Mouse (Mus musculus) neural tube, embryonic 13.5 days (tissue): ENCODE results near the gene Adh4. TPM values are rescaled to one million over a fixed set of nuclear protein-coding genes. Genes with fewer than 3 reads are reported as not detected.
"Not testable (repeated sequence)": the region's sequence is repeated elsewhere in the genome, so short reads cannot be mapped to it uniquely, and the experiment has no call there.

Source experiments
- ATAC-seq: fragments of 200-750 bp; cut with Nextera tagmentation; 2 replicates; pipeline ENCODE4 v1.8.0; 2017; ENCODE audit warnings: low read depth, mild to moderate bottlenecking, moderate TSS enrichment, moderate library complexity
- H3K27ac ChIP-seq: fragments of 300-500 bp; sonication (generic); replicated peaks from 2 replicates; pipeline ENCODE4 v1.5.1; 2015; ENCODE audit warnings: moderate library complexity, mild to moderate bottlenecking, inconsistent platforms
- H3K27me3 ChIP-seq: fragments of 300-500 bp; sonication (generic); 2 replicates; pipeline ENCODE4 v1.6.1; 2015; ENCODE audit warnings: mild to moderate bottlenecking, inconsistent platforms
- H3K36me3 ChIP-seq: fragments of 300-500 bp; sonication (generic); 2 replicates; pipeline ENCODE4 v1.6.1; 2015; ENCODE audit warnings: mild to moderate bottlenecking, inconsistent platforms
- H3K4me1 ChIP-seq: fragments of 300-500 bp; sonication (generic); replicated peaks from 2 replicates; pipeline ENCODE4 v1.6.1; 2015; ENCODE audit warnings: inconsistent platforms
- H3K4me2 ChIP-seq: fragments of 300-500 bp; sonication (generic); 2 replicates; pipeline ENCODE4 v1.6.1; 2015; ENCODE audit warnings: inconsistent platforms, mild to moderate bottlenecking, moderate library complexity
- H3K4me3 ChIP-seq: fragments of 300-500 bp; sonication (generic); 2 replicates; pipeline ENCODE4 v1.5.1; 2015; ENCODE audit warnings: mild to moderate bottlenecking, inconsistent platforms
- H3K9ac ChIP-seq: fragments of 300-500 bp; sonication (generic); 2 replicates; pipeline ENCODE4 v1.6.1; 2015; ENCODE audit warnings: moderate library complexity, mild to moderate bottlenecking, inconsistent platforms
- H3K9me3 ChIP-seq: fragments of 300-500 bp; sonication (generic); 2 replicates; pipeline ENCODE4 v1.6.1; 2016; ENCODE audit warnings: inconsistent platforms
- WGBS: fragments of 180-500 bp; shearing (Covaris S2); methylation state at CpG from one replicate; pipeline ENCODE4 v1.1.7; 2015; 5-methylcytosine and 5-hydroxymethylcytosine counted together
- polyA plus RNA-seq: library from polyadenylated mRNA; unstranded; fragments of >200 nt; fragmentation: Nextera tagmentation; extraction: Ambion mirVana; gene quantifications from 2 replicates; pipeline ENCODE4 v1.2.1, GENCODE M21; 2015

Gene Adh4
- polyA plus RNA-seq: not detected in 2 replicates

DNA sequence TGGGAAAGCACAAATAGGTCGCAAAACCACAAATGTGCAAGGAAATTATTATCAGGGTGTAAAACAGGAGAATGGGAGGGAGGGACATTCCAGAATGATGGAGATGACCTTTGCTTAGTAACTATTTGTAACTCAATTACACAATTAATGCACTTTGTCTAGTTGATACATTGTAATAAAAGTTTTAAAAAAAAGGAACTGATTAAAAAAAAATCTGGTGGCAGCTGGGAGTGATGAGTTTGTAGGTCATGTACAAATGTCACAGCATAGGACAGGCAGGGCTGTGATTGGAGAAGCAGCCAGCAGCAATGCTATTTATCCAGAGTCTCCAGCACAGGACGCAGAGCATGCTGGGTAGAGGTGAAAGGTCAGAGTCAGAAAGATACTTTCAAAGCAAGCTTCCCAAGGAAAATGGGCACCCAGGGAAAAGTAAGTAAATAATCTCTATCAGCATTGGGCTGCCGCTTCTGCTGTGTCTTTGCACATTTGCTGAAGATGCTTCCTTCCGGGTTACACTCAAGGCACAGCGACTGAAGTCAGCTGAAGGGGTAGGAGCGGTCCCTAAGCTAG is at the start of gene Adh4:
Gene Adh4 (plus strand): TSS at position 346 of the 570 bp plus-strand sequence.
- Histone ChIP-seq H3K27ac (no peak within 1 kb of the TSS), H3K4me3 (no peak within 1 kb of the TSS), H3K9me3 (no peaks in the 10 kb centered on the region), H3K4me1 (no peaks in the 10 kb centered on the region), H3K27me3 (no peaks in the 10 kb centered on the region), H3K9ac (no peak within 1 kb of the TSS), H3K36me3 (no peaks in the 10 kb centered on the region), H3K4me2 (no peak within 1 kb of the TSS)
- ATAC-seq: no peak
- 71% methylated on average over 6 of the region's 6 CpGs for whole genome bisulfite sequencing

DNA sequence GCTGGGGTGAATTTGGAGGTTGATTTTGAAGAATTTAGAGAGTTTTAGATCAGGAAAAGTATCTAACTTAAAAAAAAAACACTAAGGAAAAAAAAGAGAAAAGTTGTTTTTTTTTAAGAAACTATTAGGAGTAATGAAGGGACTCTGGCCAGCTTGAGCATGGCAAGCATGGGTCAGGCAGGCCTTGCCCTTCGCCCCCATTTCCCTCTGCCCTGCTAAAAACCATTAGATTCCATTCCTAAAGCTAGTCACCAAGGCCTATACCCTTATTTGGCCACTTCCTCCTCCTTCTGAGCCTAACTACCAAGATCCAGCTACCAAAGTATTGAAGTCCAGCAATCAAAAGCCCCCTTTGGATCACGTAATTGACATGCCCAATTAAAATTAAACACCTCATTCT is 49.1 kb upstream of the Adh4 start:
- Histone ChIP-seq H3K27me3 (no peaks in the 10 kb centered on the region), H3K4me1 (no peaks in the 10 kb centered on the region), H3K9ac (no peak overlapping the region), H3K36me3 (no peaks in the 10 kb centered on the region), H3K4me3 (no peak overlapping the region), H3K4me2 (no peak overlapping the region), H3K9me3 (no peaks in the 10 kb centered on the region), H3K27ac (no peak overlapping the region)
- ATAC-seq: no peak
- WGBS: 85% methylated on average over 2 of the region's 2 CpGs

DNA sequence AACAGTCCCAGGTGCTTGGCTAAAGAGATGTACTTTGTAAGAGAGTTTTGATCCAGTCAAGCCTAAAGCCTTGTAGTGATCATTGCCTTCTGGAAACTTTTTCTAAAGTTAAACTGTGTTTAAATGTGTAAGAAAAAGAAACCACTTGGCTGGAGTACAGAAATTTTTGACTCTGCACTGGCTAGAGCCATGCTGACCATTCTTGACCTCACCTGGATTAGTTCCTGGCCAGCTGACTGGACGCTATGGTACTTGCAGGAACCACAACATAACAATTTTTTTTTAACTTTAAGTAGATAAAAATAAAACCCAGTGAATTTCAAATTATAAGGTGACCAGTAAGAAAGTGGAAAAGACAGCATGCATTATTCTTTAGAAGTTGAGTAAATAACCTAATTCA is 45.7 kb upstream of the Adh4 start:
- whole genome bisulfite sequencing: 100% methylated on average over 1 of the region's 1 CpGs
- Histone ChIP-seq H3K9ac (no peak overlapping the region), H3K9me3 (no peaks in the 10 kb centered on the region), H3K27me3 (no peaks in the 10 kb centered on the region), H3K4me3 (no peak overlapping the region), H3K36me3 (no peaks in the 10 kb centered on the region), H3K27ac (no peak overlapping the region), H3K4me2 (no peak overlapping the region), H3K4me1 (no peaks in the 10 kb centered on the region)
- no peak for ATAC-seq

DNA sequence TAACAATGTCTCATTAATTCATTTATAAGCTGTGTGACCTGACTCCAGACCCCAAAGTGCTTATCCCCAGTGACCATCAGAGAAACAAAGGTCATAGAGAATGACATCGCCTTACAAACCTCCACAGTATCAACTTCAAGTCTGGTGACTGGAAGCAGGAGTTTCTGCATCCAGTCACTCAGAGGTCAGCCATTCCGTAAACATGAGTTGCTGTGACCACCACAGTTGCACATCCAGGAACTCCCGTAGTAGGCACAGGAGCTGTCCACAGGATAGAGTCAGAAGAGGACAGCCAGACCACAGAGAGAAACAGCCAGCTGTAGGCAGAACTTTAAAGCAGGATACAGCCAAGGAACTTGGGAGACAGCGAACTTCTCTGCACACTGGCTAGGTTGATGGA is 45.0 kb upstream of the Adh4 start:
- H3K27me3 ChIP-seq, H3K4me3 ChIP-seq, H3K9me3 ChIP-seq, H3K27ac ChIP-seq, ATAC-seq, H3K9ac ChIP-seq, H3K36me3 ChIP-seq, H3K4me2 ChIP-seq, H3K4me1 ChIP-seq: not testable (repeated sequence)
- 79% methylated on average over 4 of the region's 4 CpGs for WGBS

DNA sequence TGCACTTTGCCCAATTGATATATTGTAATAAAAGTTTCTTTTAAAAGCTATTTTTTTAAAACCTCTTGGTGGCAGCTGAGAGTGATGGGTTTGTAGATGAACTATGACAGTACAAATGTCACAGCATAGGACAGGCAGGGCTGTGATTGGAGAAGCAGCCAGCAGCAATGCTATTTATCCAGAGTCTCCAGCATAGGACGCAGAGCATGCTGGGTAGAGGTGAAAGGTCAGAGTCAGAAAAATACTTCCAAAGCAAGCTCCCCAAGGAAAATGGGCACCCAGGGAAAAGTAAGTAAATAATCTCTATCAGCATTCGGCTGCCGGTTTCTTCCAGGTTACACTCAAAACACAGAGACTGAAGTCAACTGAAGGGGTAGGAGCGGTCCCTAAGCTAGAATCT is 41.3 kb upstream of the Adh4 start:
- Histone ChIP-seq H3K27ac (no peak overlapping the region), H3K4me3 (no peak overlapping the region), H3K9me3 (no peaks in the 10 kb centered on the region), H3K9ac (no peak overlapping the region), H3K27me3 (no peaks in the 10 kb centered on the region), H3K4me1 (no peaks in the 10 kb centered on the region), H3K4me2 (no peak overlapping the region), H3K36me3 (no peaks in the 10 kb centered on the region)
- no peak for ATAC-seq
- WGBS: 86% methylated on average over 4 of the region's 4 CpGs

DNA sequence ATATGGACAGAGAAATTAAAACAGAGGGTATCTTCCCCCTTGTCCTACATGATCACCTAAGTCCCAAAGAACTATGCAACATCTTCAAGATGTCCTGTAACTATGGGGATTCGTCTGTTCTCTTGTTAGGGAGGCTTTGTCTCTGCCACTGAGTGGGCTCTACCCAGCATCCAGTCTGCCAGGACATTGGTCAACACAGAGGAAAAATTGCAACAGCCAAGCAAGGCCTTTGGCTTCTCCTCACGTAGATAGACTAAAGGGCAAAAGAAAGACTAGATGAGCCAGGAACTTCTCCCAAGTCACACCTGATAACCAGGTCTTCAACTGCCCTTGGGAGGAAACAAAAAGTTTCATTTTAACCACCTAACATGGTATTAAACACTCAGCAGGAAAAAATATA is 40.1 kb upstream of the Adh4 start:
- no peak for ATAC-seq
- H3K4me3 ChIP-seq: no peak overlapping the region
- H3K27me3 ChIP-seq: no peaks in the 10 kb centered on the region
- no peaks in the 10 kb centered on the region for H3K9me3 ChIP-seq
- WGBS: 85% methylated on average over 2 of the region's 2 CpGs
- H3K4me1 ChIP-seq: no peaks in the 10 kb centered on the region
- H3K9ac ChIP-seq: no peak overlapping the region
- no peaks in the 10 kb centered on the region for H3K36me3 ChIP-seq
- no peak overlapping the region for H3K4me2 ChIP-seq
- H3K27ac ChIP-seq: no peak overlapping the region

DNA sequence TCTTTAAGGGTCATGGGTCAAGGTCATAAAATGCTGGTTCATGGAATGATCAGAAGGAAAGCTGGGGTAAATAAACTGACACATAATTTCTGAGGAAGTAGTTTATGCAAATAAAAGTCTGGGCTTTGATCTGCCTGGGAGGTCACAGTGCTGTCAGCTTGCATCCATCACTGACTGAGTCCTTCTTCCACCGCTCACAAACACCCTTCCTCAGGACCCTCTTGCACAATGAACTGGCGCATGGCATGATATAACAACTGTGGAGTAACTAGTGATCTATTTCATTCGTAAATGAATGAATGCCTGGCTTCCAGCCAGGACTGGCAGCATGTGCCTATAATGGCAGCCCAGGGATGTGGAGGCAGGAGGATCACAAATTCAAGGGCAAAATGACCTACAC is 34.1 kb upstream of the Adh4 start:
- Histone ChIP-seq H3K4me3 (no peak overlapping the region), H3K9me3 (no peaks in the 10 kb centered on the region), H3K27ac (no peak overlapping the region), H3K9ac (no peak overlapping the region), H3K36me3 (no peaks in the 10 kb centered on the region), H3K4me1 (peaks cover 5% of the 10 kb centered on the region; the same call in 1 of the 2 replicates), H3K4me2 (no peak overlapping the region), H3K27me3 (no peaks in the 10 kb centered on the region)
- 2% methylated on average over 3 of the region's 3 CpGs for WGBS
- peak; percentile 65; the same call in 1 of the 2 replicates for ATAC-seq

DNA sequence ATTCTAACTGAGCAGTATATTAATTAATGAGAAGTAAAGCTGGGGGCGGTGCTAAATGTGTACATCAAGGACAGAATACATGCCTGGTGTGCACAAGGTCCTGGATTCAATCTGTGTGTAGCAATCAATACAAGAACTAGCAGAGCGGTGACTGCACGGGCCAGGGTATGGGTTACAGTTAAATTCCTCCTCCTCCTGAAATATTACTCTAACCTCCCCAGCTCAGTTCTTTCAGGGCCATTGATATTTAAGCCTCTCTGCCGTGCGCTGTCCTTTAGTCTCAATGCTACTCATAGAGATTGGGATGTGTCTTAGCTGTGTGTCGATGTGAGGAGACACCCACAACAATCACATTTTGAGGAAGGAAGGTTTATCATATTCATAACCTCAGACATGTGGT is 28.1 kb upstream of the Adh4 start:
- Histone ChIP-seq H3K27me3 (no peaks in the 10 kb centered on the region), H3K9me3 (no peaks in the 10 kb centered on the region), H3K36me3 (no peaks in the 10 kb centered on the region), H3K4me3 (no peak overlapping the region), H3K27ac (no peak overlapping the region), H3K4me2 (no peak overlapping the region), H3K4me1 (no peaks in the 10 kb centered on the region), H3K9ac (no peak overlapping the region)
- no peak for ATAC-seq
- 86% methylated on average over 6 of the region's 6 CpGs for WGBS

DNA sequence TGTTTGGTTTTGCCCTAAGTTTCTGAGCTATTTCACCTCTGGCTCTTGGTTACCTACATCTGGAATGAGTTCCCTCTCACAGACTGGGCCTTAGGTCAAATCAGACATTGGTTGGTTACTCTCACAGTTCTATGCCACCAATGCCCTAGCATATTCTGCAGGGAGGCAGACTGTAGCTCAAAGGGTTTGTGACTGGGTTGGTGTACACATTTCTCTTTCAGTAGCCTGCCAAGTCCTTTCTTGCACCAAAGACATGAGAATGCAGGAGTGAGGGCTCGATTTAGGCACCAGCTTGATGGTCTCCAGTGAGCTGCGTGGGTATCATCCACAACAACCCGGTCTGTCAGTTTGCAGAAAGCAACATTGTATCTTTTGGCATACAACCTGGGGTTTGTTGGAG is 10.4 kb upstream of the Adh4 start:
- 76% methylated on average over 3 of the region's 3 CpGs for WGBS
- Histone ChIP-seq H3K4me1 (no peaks in the 10 kb centered on the region), H3K9ac (no peak overlapping the region), H3K36me3 (no peaks in the 10 kb centered on the region), H3K9me3 (no peaks in the 10 kb centered on the region), H3K4me3 (no peak overlapping the region), H3K27ac (no peak overlapping the region), H3K4me2 (no peak overlapping the region), H3K27me3 (no peaks in the 10 kb centered on the region)
- ATAC-seq: no peak

DNA sequence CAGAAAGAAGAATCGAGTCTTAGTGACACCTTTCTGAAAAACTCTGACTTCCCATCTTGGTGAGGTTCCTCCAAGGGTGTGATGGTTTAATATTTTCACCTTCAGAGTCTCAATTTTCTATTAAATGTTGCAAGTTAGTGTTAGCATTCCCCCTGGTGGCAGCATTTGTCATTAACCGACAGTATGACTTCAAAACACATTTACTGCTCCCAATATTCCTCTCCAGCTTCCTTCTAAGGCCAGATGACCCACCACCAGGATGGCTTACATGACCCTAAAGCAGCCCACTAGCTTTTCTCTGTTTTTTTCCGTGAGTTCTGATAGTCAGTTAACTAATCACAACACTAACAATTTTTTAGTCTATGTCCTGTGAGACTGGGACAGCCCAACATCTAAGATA is 9.9 kb upstream of the Adh4 start:
- no peak overlapping the region for H3K4me3 ChIP-seq
- no peak for ATAC-seq
- H3K9me3 ChIP-seq: no peaks in the 10 kb centered on the region
- no peak overlapping the region for H3K4me2 ChIP-seq
- no peaks in the 10 kb centered on the region for H3K4me1 ChIP-seq
- no peak overlapping the region for H3K9ac ChIP-seq
- WGBS: 58% methylated on average over 3 of the region's 3 CpGs
- no peaks in the 10 kb centered on the region for H3K27me3 ChIP-seq
- no peak overlapping the region for H3K27ac ChIP-seq
- no peaks in the 10 kb centered on the region for H3K36me3 ChIP-seq

DNA sequence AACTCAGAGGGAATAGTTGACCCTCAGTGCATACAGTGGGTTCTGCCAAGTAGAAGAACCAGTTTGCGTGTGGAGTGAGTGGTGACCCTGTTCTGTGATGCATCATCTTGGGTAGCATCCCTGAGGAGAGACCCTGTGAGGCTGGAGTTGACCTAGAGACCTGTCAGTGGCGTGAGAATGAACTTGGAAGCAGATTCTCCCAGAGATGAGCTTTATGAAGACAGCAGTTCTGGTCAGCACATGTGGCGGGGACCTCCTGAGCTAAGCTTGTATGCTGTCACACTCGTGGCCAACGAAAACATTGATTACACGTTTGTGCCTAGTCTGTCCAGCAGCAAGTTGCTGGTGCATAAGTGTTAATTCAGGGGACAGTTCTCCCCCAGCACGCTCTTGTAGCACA is 9.4 kb upstream of the Adh4 start:
- no peak for ATAC-seq
- no peak overlapping the region for H3K9ac ChIP-seq
- WGBS: 79% methylated on average over 7 of the region's 7 CpGs
- no peaks in the 10 kb centered on the region for H3K36me3 ChIP-seq
- no peaks in the 10 kb centered on the region for H3K27me3 ChIP-seq
- no peak overlapping the region for H3K4me3 ChIP-seq
- H3K9me3 ChIP-seq: no peaks in the 10 kb centered on the region
- no peaks in the 10 kb centered on the region for H3K4me1 ChIP-seq
- no peak overlapping the region for H3K4me2 ChIP-seq
- H3K27ac ChIP-seq: no peak overlapping the region

DNA sequence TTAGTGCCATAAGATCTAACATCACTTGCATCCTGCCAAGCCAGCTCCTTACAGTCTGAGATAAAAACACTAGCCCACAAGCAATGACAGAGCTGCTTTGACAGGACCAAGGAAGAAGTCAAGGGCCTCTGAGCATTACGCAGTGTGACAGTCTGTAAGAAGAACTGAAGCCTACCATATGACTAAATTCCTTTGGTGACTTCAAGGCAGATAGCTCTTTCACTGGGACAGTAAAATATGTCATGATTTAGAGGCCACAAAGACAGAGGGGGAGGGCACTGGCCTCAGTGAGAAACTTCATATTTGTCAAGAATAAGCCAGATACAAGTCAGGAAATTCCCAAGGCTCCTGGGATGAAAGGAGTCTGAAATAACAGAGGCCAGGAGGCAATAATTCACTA is 7.3 kb upstream of the Adh4 start:
- H3K4me3 ChIP-seq: no peak overlapping the region
- no peaks in the 10 kb centered on the region for H3K27me3 ChIP-seq
- H3K9ac ChIP-seq: no peak overlapping the region
- WGBS: 82% methylated on average over 1 of the region's 1 CpGs
- no peaks in the 10 kb centered on the region for H3K36me3 ChIP-seq
- no peaks in the 10 kb centered on the region for H3K9me3 ChIP-seq
- ATAC-seq: no peak
- H3K4me1 ChIP-seq: no peaks in the 10 kb centered on the region
- H3K4me2 ChIP-seq: no peak overlapping the region
- no peak overlapping the region for H3K27ac ChIP-seq

DNA sequence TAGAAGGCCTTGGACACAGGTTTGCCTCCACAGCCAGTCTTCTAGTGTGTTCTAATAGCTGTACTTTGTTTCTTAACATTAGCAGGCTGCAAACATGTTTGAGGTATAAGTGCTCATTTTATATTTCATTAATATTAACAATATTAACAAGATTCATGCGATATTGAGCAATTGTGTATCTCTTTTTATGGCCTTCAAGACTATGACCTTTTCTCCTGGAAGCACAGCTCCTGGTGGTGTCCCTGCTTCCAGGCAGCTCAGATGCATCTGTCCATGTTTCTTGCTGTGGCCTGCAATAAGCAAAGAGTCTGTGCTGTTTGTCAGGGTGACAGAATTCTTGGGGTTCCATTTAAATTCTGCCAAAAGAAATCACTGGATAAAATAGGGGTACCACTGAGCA is 5.7 kb upstream of the Adh4 start:
- Histone ChIP-seq H3K27ac (no peak overlapping the region), H3K4me1 (no peaks in the 10 kb centered on the region), H3K9ac (no peak overlapping the region), H3K4me2 (no peak overlapping the region), H3K27me3 (no peaks in the 10 kb centered on the region), H3K9me3 (no peaks in the 10 kb centered on the region), H3K36me3 (no peaks in the 10 kb centered on the region), H3K4me3 (no peak overlapping the region)
- ATAC-seq: no peak
- 84% methylated on average over 1 of the region's 1 CpGs for WGBS
